Mouse (Mus musculus): Measurements from ENCODE around the gene Ksr1.

The Ksr1 gene

DNA sequence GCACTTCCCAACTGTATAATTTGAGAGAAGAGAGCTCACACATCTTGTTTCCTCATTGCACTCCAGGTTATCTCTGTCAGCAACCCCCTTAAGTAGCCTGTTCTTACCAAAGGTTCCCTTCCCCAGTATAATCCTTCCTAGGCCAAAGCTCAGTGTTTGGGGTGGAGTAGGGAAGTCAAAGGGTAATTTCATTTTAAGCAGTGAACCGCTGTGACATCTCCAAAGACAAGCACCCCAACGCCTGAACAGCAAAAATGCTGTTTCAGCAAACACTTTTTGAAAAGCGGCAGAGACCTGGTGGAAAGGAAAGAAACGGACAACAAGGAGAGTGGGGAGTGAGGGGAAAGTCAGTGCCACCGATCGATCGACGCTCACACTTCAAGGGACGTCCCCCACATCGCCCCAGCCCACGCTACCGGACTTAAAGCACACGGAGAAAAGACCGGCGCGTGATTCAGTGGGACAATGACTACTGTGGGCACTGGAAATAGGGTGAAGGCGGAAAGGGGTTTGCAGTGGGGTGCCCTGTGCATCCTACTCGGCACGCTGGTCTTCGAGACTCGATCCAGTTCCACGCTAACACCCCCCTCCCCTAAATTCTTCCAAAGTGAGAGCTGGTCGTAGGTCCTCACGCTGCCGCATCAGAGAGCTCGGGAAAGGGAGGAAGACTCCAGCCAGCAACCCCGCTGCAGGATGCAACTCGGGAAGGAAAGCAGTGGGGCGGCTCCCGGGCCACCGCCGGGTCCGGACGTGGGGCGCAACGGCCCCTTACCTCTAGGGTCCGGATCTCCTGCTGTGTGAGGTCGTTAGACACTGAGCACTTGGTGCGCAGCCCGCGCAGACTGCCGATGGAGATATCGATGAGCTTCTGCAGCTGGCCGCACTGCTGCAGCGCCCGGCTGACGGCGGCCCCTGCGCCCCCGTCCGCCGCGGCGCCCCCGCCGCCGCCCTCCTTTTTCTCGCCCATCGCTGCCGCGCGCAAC, 633 bp downstream of the Ksr1 start:
- DNase-seq, result peak; percentile 67

- DNase-seq, result no peak
These were observed 1.5 kb downstream of the Ksr1 start for GRCm38 (mm10) chr11:79144741-79145140.

DNA sequence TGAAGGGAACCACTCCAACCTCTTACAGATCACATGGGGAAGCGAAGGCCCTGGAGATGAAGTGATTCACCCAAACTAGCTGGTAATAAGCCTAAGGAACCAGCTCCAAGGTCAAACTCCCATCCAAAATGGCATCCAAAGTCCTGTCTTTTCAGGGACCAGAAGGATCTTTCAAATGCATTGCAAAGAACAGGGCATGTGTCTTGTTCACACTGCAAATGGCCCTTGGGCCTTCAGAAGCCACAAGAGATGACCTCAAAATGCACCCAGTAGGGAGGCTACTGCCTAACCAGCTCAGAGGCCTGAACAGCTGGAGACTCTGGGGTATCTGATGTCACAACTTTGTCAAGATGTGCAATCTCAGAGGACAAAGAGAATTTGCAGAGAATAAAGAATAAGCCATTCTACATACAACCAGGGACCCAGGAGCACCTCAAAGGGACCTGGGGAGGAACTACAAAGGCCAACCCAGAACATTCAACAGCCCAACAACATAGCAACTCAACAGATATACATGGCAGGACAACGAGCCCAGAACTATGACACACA, 2.1 kb downstream of the Ksr1 start:
- no peak for DNase-seq

DNA sequence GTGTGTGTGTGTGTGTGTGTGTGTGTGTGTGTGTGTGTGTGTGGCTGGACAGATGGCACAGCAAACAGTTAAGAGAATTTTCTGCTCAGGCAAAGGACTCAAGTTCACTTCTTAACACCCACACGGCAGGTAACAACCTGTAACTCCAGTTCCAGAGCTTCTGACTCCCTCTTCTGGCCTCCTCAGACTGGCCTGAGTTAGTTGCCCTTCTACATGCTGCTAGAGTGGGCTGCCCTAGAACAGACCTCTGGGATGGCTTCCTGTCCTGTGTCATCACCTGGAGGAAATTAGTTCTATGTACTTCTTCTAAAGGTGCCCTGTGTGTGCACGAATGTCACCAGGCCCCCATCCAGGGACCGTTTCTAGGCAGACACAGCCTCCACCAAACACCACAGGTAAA, 2.9 kb downstream of the Ksr1 start:
- no peak for DNase-seq

DNA sequence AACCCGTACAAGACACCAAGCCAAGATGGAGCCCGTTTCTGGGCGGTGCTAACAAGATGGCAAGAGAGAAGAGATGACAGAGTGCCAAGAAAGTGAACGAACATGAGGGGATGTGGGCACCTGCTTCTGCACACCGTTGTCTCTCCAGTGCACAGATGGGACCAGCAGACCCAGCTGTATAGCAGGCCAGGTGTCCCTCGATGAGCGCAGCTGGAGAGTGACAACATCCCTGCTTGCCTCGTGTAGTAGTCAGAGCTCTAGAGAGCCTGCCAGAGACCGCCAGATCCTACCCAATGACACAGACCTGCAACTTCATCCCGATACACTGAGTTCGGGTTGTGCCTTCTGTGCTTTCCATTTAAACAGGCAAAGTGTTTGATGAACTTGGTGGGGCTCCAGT, 3.8 kb downstream of the Ksr1 start:
- DNase-seq, result no peak

DNA sequence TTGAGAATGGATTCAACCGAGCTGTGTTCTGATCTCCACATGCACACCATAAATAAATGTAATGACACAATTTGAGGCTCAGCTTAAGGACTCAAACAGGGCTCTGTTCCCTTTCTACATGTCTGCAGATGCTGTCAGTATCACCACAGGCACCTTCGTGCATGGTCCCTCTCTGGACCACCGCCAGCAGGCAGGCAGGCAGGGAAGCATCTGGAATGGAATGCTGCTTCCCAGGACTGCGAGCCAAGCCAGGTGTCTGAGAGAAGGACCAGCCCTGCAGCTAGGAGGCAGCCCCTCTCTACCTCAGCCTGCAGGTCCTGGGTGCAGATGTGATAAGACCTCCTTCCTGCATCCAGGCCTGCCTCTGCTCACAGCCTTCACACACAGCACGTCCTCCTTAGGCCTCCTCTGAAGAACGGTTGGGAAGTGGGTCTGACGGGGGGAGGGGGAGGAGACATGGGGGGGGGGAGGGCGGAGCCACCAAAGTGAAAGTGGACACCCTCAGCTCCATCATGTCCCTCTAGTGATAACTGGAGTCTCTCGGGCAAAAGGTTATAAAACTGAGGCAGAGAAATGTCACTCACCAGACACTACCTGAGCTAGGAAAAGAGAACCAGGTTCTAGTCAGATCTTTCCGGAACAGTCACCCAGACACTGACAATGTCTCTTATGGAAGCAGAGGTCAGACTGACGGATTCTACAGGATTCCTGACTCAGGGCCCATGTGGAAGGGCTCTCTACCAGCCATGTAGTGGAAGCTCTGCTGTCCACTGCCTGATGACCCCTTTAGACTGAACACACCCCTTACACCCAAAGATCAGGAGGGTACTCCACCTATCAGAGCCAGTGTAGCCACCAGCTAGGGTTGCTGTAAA, 4.7 kb downstream of the Ksr1 start:
- peak; percentile 18 for DNase-seq

- DNase-seq, result no peak
These were observed 5.7 kb downstream of the Ksr1 start for GRCm38 (mm10) chr11:79140511-79140888.

GRCm38 (mm10) chr11:79139878-79140510, 6.2 kb downstream of the Ksr1 start:
- DNase-seq, result no peak

DNA sequence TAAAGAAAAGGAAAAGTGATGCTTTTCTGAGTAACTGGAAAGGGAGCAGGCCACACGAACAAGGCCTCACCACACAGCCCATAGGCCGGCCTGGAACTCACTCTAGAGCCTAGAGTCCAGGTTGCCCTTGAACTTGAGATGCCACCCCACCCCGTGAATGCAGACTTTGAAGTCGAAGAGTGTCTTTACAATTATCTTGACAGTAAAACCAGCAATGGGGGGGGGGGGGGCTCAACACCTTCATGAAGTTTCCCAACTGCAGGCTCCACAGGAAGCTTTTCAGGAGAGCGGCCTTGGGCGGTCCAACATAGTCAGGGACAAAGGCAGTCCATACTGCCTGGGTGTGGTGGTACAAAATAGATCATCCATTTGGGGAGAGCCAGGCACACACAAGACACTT, 7.6 kb downstream of the Ksr1 start:
- DNase-seq, result no peak

GRCm38 (mm10) chr11:79137245-79137644, 9.0 kb downstream of the Ksr1 start:
- no peak for DNase-seq

DNA sequence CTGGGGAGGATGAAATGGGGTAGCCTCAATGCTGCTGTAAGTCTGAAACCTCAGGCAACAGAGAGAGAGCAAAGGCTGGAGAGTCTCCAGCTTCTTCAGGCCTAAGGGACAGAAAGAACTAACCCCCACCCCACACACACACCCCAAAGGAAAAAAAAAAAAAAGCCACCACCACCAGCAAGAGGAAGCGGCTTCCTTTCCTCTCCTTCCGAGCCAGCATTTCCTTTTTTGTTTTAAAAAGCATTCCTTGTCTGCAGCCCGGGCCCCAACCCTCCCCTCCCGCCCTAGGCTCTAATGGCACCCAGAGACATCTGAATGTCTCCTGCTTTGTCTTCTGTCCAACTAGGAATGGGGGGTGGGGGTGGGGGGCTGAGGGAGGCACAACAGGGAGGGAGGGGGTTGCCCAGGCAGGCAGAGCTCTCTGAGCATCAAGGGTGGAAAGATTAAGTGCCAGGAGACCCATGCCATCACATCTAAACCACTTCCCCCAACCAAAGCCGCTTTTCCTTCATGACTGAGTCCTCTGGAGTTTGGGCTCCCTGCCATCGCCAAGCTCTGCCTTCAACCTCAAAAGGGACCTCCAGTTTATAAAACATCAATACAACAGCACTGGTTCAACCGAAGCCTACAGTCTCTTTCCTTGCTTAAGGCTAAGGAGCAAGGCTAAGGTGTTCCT, 10.4 kb downstream of the Ksr1 start:
- DNase-seq, result no peak

DNA sequence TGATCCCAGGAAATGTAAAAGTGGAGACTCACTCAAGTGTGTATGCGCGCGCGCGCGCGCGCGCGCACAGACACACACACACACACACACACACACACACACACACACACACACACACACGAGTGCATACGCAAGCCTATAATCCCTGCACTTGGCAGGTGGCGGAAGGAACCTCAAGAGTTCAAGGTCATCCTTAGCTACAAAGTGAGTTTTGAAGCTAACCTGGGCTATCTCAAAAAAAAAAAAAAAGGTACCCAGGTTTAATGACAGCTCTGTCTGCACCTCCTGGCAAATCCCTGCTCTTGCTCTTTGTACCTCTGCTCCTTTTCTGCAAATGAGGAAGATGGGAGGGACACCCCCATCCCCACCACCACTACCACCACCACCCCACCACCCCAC, 11.1 kb downstream of the Ksr1 start:
- no peak for DNase-seq

DNA sequence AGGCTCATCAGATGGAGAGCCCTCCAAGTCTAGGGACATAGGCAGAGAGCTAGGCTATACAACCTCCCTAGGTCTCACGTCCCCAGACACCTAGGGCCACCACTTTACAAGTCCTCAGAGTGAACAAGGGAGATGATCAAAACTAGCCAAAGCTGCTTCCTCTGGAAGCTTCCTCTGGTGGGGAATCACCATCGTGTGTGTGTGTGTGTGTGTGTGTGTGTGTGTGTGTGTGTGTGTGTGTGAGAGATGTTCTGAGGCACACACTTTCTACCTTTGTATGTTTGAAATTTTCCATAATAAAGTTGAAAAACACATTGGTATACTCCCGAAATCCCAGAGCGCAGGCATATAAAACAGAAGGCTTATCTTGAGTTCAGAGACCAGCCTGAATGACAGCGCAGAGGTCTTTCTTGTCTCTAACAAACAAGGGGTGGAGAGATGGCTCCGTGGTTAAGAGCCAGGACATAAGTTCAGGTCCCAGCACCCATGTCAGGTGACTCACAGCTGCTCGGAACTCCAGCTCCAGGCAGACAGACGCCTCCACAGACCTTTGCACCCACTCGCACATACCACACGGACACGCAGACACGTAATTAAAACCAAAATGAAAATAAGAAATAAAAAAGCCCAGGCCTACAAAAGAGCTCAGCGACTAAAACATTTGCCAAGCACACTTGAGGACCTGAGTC, 11.6 kb downstream of the Ksr1 start:
- DNase-seq, result no peak

GRCm38 (mm10) chr11:79133961-79134360, 12.2 kb downstream of the Ksr1 start:
- DNase-seq, result no peak

- no peak for DNase-seq
These were observed 13.2 kb downstream of the Ksr1 start for GRCm38 (mm10) chr11:79133051-79133450.

- DNase-seq, result no peak
These were observed 14.2 kb downstream of the Ksr1 start for GRCm38 (mm10) chr11:79131949-79132411.

DNA sequence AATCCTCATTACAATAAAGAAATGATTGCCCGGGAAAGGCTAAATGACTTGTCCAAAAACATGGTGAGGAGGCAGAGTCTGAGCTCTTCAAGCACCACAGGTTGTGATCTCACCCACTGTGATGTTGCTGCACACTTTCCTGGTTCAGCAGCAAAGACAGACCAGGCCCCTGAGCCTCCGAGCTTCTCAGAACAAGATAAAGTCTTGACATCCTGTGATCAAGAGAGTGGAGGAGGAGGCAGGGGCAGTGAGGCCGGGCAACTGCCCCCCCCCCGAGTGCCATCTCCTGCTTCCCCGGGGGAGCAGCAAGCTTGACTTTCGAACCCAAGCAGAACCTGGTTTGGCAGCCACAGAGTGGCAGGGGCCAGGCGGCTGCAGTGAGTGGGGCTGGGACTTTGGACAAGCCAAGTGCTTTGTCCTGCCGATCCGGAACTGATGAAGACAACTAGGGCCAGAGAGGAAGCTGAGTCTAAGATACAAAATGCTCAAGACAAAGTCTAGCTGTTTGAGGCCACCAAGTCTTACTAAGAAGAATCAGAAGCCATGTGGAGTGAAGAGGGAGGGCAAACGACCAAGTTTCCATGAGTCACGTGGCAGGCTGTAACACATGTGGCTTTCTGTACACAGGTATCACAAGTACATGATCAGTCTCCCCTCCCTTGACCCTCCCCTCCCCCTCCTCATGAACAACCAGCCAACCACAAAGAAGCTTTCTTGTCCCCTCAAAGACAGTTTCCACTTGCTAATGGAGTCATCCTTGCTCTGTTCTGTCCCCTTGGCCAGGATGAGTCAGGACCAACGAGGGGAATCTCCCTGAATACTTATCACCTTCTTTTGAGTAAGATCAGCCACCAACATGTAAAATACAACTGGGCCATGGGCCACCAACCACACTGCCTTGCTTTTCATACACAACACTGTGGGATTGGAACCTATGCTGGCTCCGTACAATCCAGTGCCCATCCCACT, 16.5 kb downstream of the Ksr1 start:
- DNase-seq, result no peak

DNA sequence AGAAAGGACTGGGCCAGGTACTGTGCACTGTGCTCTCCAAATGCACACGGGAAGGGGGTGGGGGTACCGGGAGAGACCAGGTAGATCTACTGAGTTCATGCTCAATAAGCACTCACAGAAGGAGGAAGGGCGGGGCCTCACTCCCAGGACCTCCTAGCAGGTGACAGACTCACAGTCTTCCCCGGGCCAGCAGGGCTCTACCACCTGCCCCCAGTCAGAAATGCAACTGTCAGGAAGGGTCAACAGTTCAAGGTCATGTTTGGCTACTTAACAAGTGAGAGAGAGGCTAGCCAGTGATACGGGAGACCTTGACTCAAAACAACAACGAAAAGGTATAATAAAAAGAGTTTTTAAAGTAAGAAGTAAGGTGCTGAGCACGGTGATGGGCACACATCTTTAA, 18.0 kb downstream of the Ksr1 start:
- no peak for DNase-seq

GRCm38 (mm10) chr11:79126963-79127362, 19.2 kb downstream of the Ksr1 start:
- DNase-seq, result no peak

GRCm38 (mm10) chr11:79125775-79126174, 20.4 kb downstream of the Ksr1 start:
- no peak for DNase-seq

Measured in embryo, embryonic 11 days (tissue).